Mouse (Mus musculus) kidney, postnatal 0 days (tissue): ENCODE results near the gene Mdm4. TPM values are rescaled to one million over a fixed set of nuclear protein-coding genes. Genes with fewer than 3 reads are reported as not detected.

Experiments used
- ATAC-seq: fragments of 200-750 bp; cut with Nextera tagmentation; replicated peaks from 2 replicates; pipeline ENCODE4 v1.8.0; 2017; ENCODE audit warnings: low read depth, moderate number of reproducible peaks, moderate TSS enrichment, moderate library complexity; ENCODE audit not compliant: low FRiP score
- DNase-seq: peaks from one replicate; pipeline ENCODE4 v3.0.0-alpha.2; 2016; ENCODE audit warnings: low spot score
- H3K27ac ChIP-seq: fragments of 300-500 bp; sonication (generic); 2 replicates; pipeline ENCODE4 v1.5.1; 2014; ENCODE audit warnings: mild to moderate bottlenecking
- H3K27me3 ChIP-seq: fragments of 300-500 bp; sonication (generic); 2 replicates; pipeline ENCODE4 v1.6.1; 2014; ENCODE audit warnings: low read length, mixed read lengths; ENCODE audit not compliant: insufficient read depth
- H3K36me3 ChIP-seq: fragments of 300-500 bp; sonication (generic); 2 replicates; pipeline ENCODE4 v1.6.1; 2014; ENCODE audit warnings: low read length, mixed read lengths; ENCODE audit not compliant: insufficient read depth
- H3K4me1 ChIP-seq: fragments of 300-500 bp; sonication (generic); replicated peaks from 2 replicates; pipeline ENCODE4 v1.6.1; 2014; ENCODE audit warnings: antibody characterized with exemption, low read length, mixed read lengths; ENCODE audit not compliant: insufficient read depth
- H3K4me2 ChIP-seq: fragments of 300-500 bp; sonication (generic); 2 replicates; pipeline ENCODE4 v1.6.1; 2014; ENCODE audit warnings: mild to moderate bottlenecking, low read length, moderate library complexity, mixed read lengths
- H3K4me3 ChIP-seq: fragments of 300-500 bp; sonication (generic); replicated peaks from 2 replicates; pipeline ENCODE4 v1.5.1; 2014; ENCODE audit warnings: low read depth, low read length
- H3K9ac ChIP-seq: fragments of 300-500 bp; sonication (generic); 2 replicates; pipeline ENCODE4 v1.6.1; 2014; ENCODE audit warnings: low read depth, low read length
- H3K9me3 ChIP-seq: fragments of 300-500 bp; sonication (generic); replicated peaks from 2 replicates; pipeline ENCODE4 v1.6.1; 2016; ENCODE audit warnings: low read length, inconsistent platforms, mixed read lengths
- CTCF ChIP-seq: IDR thresholded peaks from 2 replicates; pipeline ENCODE4 v1.5.1; 2016; ENCODE audit warnings: antibody characterized with exemption, low read depth, mild to moderate bottlenecking, moderate library complexity
- WGBS: fragments of 180-500 bp; shearing (Covaris S2); extraction: QIAGEN DNeasy Blood & Tissue Kit; methylation state at CpG from one replicate; pipeline ENCODE4 v1.1.7; 2014; 5-methylcytosine and 5-hydroxymethylcytosine counted together
- polyA plus RNA-seq: library from polyadenylated mRNA; unstranded; fragments of >200 nt; fragmentation: Nextera tagmentation; extraction: Ambion mirVana; gene quantifications from 2 replicates; pipeline ENCODE4 v1.2.1, GENCODE M21; 2015

Mdm4 gene
- polyA plus RNA-seq, 1 experiment from 2014 or later = 16.7 TPM

DNA sequence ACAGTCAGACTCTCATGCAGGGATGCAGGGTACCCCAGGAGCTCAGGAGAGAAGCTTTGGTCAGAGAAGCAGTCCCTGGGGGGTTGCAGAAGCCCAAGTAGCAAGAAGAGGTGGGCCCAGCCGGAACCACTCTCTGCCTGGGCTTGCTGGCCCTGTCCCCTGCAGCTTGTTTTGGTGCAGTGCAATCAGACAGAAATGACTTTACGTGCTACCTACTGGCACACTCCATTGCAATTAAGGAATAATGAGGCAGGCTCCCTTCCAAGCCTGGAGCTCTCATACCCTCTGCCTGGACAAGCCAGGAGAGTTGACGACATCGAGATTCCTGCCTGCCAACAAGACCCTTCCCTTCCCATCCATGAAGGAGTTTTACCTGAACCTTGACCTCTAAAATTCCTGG, 100.1 kb downstream of the Mdm4 start:
- no peak for ATAC-seq
- no peak for DNase-seq
- H3K9me3 ChIP-seq = no peaks in the 10 kb centered on the region
- no peaks in the 10 kb centered on the region; the same call in 1 of the 2 replicates for H3K4me1 ChIP-seq
- H3K36me3 ChIP-seq = no peaks in the 10 kb centered on the region
- no peak overlapping the region for H3K27ac ChIP-seq
- H3K9ac ChIP-seq = no peak overlapping the region
- no peak overlapping the region for H3K4me2 ChIP-seq
- 57% methylated on average over 4 of the region's 4 CpGs for WGBS
- no peak for TF ChIP-seq CTCF
- no peaks in the 10 kb centered on the region for H3K27me3 ChIP-seq
- no peak overlapping the region for H3K4me3 ChIP-seq

DNA sequence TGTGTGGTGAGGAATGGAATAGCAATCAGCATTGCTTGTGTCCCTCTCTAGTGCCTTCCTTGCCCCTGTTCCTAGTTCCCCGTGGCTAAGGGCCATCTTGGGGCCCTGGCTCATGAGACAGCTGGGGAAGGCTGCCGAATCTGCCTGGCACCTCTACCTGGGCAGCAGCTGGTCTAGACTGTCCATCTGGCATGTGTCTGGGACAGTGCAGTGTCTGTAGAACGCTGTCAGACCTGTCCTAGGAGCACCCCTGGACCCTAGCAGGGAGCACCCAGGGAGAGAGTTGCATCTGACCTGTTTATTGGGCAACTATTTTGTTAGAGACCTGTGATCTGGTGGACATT, 101.5 kb downstream of the Mdm4 start:
- Histone ChIP-seq H3K4me3 (no peak overlapping the region), H3K4me2 (no peak overlapping the region), H3K27me3 (no peaks in the 10 kb centered on the region), H3K9me3 (no peaks in the 10 kb centered on the region), H3K36me3 (no peaks in the 10 kb centered on the region), H3K9ac (no peak overlapping the region), H3K4me1 (no peaks in the 10 kb centered on the region; the same call in 1 of the 2 replicates), H3K27ac (no peak overlapping the region)
- ATAC-seq = no peak
- no peak for TF ChIP-seq CTCF
- 35% methylated on average over 3 of the region's 3 CpGs for WGBS
- DNase-seq = no peak

DNA sequence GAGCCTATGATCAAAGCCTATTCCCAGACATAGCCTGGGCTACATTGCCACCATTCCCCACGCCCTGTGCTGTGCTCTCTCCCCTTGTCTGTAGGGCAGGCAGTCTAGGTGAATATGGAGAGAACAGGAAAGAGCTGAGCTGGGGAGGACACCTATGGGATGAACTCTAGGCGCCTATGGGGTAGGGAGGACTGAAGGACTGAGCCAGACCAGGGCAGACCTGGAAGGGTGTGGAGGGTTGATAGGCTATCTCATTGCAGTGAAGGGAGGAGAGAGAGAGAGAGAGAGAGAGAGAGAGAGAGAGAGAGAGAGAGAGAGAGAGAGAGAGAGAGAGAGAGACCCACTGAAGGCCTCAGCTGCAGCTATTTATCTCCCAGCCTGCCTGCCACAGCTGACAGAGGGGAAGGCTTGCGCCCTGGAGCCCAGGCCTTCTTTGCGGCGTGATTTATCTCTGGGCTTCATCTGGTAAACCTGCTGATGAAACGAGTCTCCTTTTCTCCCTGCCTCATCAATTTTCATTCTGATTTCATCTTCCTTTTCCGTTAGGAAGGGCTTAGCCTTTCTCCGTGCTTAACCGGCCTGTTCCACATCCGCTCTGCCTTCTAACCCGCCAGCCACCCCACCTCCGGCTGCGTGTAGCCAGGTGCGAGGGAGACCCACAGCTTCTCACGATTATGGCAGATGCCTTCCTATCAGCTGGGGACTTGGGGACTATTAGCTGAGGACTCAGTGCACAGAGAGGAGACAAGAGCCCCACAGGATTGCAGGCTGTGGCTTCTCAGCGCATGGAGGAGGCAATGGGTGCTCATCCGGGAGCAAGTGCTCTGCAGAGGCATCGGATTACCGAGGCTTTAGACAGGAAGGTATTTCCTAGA, 102.1 kb downstream of the Mdm4 start:
- Histone ChIP-seq H3K4me1 (no peaks in the 10 kb centered on the region; the same call in 1 of the 2 replicates), H3K27ac (no peak overlapping the region), H3K4me3 (no peak overlapping the region), H3K9me3 (no peaks in the 10 kb centered on the region), H3K4me2 (no peak overlapping the region), H3K27me3 (no peaks in the 10 kb centered on the region), H3K9ac (no peak overlapping the region), H3K36me3 (no peaks in the 10 kb centered on the region)
- no peak for TF ChIP-seq CTCF
- DNase-seq (peak; percentile 39), ATAC-seq (no peak)
- WGBS = 25% methylated on average over 19 of the region's 19 CpGs

DNA sequence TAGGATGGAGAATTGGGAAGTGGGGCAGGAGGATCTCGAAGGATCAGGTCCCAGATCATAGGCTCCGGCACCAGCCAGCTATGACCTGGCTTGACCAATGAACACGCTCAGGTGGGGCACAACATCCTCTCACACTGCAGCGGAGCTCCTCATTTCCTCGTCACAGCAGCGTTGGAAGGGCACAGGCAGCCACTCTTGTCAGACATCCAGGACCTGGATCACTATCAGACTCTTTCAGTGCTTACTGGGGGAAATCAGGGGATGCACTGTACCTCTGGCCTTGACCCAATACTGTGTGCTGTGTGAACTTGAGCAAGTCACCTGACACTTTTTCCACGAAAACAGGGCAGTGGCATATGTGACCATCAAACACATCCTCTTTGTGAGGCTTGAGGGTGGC, 105.1 kb downstream of the Mdm4 start:
- Histone ChIP-seq H3K4me2 (no peak overlapping the region), H3K4me3 (no peak overlapping the region), H3K27ac (no peak overlapping the region), H3K4me1 (no peaks in the 10 kb centered on the region; the same call in 1 of the 2 replicates), H3K36me3 (no peaks in the 10 kb centered on the region), H3K9me3 (no peaks in the 10 kb centered on the region), H3K27me3 (no peaks in the 10 kb centered on the region), H3K9ac (no peak overlapping the region)
- ATAC-seq (no peak), DNase-seq (no peak)
- WGBS = 85% methylated on average over 7 of the region's 7 CpGs
- TF ChIP-seq CTCF = no peak

DNA sequence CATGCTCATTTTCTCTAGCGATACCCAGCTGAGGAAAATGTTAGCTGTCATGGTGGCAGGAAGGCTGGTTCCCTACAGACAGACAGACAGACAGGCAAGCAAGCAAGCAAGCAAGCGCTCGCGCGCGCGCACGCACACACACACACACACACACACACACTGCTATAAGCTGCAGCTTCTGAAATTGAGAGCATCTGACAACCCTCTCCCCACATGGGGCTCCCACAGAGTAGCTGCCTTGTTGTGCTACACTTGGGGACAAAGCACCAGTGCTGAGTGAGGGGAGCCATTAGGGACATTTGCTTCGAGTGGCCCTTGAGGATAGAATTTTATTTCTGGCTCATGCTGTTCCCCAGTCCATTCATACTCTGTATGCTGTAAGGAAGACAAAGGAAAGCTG, 108.1 kb downstream of the Mdm4 start:
- no peak for ATAC-seq
- no peaks in the 10 kb centered on the region for H3K36me3 ChIP-seq
- TF ChIP-seq CTCF = no peak
- no peak overlapping the region for H3K27ac ChIP-seq
- H3K4me3 ChIP-seq = no peak overlapping the region
- no peaks in the 10 kb centered on the region for H3K9me3 ChIP-seq
- no peaks in the 10 kb centered on the region for H3K27me3 ChIP-seq
- H3K9ac ChIP-seq = no peak overlapping the region
- DNase-seq = no peak
- H3K4me1 ChIP-seq = no peaks in the 10 kb centered on the region
- WGBS = 96% methylated on average over 9 of the region's 9 CpGs
- H3K4me2 ChIP-seq = no peak overlapping the region

DNA sequence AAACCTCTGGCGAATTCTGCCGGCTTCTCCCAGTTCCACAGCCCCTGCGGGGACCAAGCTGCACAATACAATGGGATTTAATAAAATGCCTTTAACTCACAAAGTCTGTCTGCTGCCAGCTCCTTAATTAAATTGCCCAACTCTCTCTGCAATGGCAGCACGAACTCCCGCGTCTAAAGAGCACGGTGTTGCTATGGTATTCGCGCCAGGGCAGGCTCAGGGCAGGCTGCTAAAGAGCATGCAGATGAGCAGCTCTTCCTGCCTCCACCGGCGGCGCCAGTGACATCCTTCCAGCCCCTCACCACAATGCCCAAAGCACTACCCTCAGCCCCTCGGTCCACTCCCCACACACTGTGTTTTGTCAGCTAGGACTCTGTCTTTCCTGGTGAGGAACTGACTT, 109.3 kb downstream of the Mdm4 start:
- no peak for ATAC-seq
- Histone ChIP-seq H3K27me3 (no peaks in the 10 kb centered on the region), H3K4me1 (no peaks in the 10 kb centered on the region), H3K36me3 (no peaks in the 10 kb centered on the region), H3K4me3 (no peak overlapping the region), H3K4me2 (peak overlapping the region; percentile 23), H3K9ac (no peak overlapping the region), H3K9me3 (no peaks in the 10 kb centered on the region), H3K27ac (no peak overlapping the region)
- no peak for TF ChIP-seq CTCF
- WGBS = 12% methylated on average over 13 of the region's 13 CpGs
- peak; percentile 7 for DNase-seq
